Mouse (Mus musculus) cortical plate, adult 2 months (tissue): ENCODE data around the gene Tmem243. TPM values are rescaled to one million over a fixed set of nuclear protein-coding genes. Genes with fewer than 3 reads are reported as not detected.

Experiments used
- H3K27ac ChIP-seq: fragments of 200-500 bp; 2 replicates; pipeline ENCODE4 v1.5.1; 2012; ENCODE audit warnings: low read length, control low read depth, inconsistent platforms; ENCODE audit not compliant: insufficient read depth
- H3K4me1 ChIP-seq: fragments of 200-500 bp; 2 replicates; pipeline ENCODE4 v1.6.1; 2011; ENCODE audit warnings: low read length; ENCODE audit not compliant: control insufficient read depth, insufficient read depth
- H3K4me3 ChIP-seq: fragments of 200-500 bp; 2 replicates; pipeline ENCODE4 v1.5.1; 2011; ENCODE audit warnings: mild to moderate bottlenecking, low read length, control low read depth; ENCODE audit not compliant: insufficient read depth
- CTCF ChIP-seq: fragments of 200-500 bp; IDR thresholded peaks from 2 replicates; pipeline ENCODE4 v1.5.1; 2011; ENCODE audit warnings: mild to moderate bottlenecking, control low read depth, low read length; ENCODE audit not compliant: insufficient read depth; ENCODE audit errors: extremely low read depth
- POLR2A ChIP-seq: fragments of 200-500 bp; IDR thresholded peaks from 2 replicates; pipeline ENCODE4 v1.6.1; 2011; ENCODE audit warnings: mild to moderate bottlenecking, low read length, control low read depth; ENCODE audit not compliant: insufficient read depth; ENCODE audit errors: extremely low read depth
- polyA plus RNA-seq: library from polyadenylated mRNA; depleted of rRNA; stranded (reverse); fragments of >200 nt; gene quantifications from 2 replicates; pipeline ENCODE4 v1.2.3, GENCODE M21; 2012

Gene Tmem243
- polyA plus RNA-seq, 1 experiment: 22.7 TPM

GRCm38 (mm10) chr5:9106806-9107205, 6.3 kb downstream of the Tmem243 start:
- TF ChIP-seq CTCF (no peak), POLR2A (no peak)
- H3K4me1 ChIP-seq: peaks cover 5% of the 10 kb centered on the region; the same call in 1 of the 2 replicates
- no peak overlapping the region for H3K4me3 ChIP-seq
- peak overlapping the region; percentile 76; the same call in 1 of the 2 replicates for H3K27ac ChIP-seq

- H3K4me3 ChIP-seq: no peak overlapping the region
- peaks cover 5% of the 10 kb centered on the region; the same call in 1 of the 2 replicates for H3K4me1 ChIP-seq
- TF ChIP-seq CTCF: no peak
- no peak for TF ChIP-seq POLR2A
- H3K27ac ChIP-seq: no peak overlapping the region
Observed at GRCm38 (mm10) chr5:9107296-9108089, 7.0 kb downstream of the Tmem243 start.

- Histone ChIP-seq H3K4me3 (no peak overlapping the region), H3K27ac (no peak overlapping the region)
- TF ChIP-seq POLR2A: no peak
- no peak for TF ChIP-seq CTCF
Observed at GRCm38 (mm10) chr5:9108490-9108889, 8.0 kb downstream of the Tmem243 start.

GRCm38 (mm10) chr5:9109582-9109981, 9.1 kb downstream of the Tmem243 start:
- Histone ChIP-seq H3K4me1 (peaks cover 8% of the 10 kb centered on the region; the same call in 1 of the 2 replicates), H3K4me3 (no peak overlapping the region), H3K27ac (no peak overlapping the region)
- TF ChIP-seq POLR2A (no peak), CTCF (no peak)

More at GRCm38 (mm10) chr5:9108490-9108889, 8.0 kb downstream of the Tmem243 start:
- peaks cover 7% of the 10 kb centered on the region; the same call in 1 of the 2 replicates for H3K4me1 ChIP-seq

- H3K4me3 ChIP-seq: no peak overlapping the region
- H3K27ac ChIP-seq: no peak overlapping the region
- TF ChIP-seq CTCF (no peak), POLR2A (no peak)
- H3K4me1 ChIP-seq: peaks cover 8% of the 10 kb centered on the region; the same call in 1 of the 2 replicates
Observed at GRCm38 (mm10) chr5:9111285-9111684, 10.8 kb downstream of the Tmem243 start.

- Histone ChIP-seq H3K4me1 (peaks cover 8% of the 10 kb centered on the region; the same call in 1 of the 2 replicates), H3K4me3 (no peak overlapping the region), H3K27ac (no peak overlapping the region)
- no peak for TF ChIP-seq POLR2A
- peak; percentile 84 for TF ChIP-seq CTCF
Observed at GRCm38 (mm10) chr5:9111759-9112158, 11.3 kb downstream of the Tmem243 start.

- Histone ChIP-seq H3K4me3 (no peak overlapping the region), H3K4me1 (peaks cover 5% of the 10 kb centered on the region; the same call in 1 of the 2 replicates), H3K27ac (no peak overlapping the region)
- TF ChIP-seq POLR2A: no peak
- TF ChIP-seq CTCF: no peak
Observed at GRCm38 (mm10) chr5:9114162-9114561, 13.7 kb downstream of the Tmem243 start.

- no peak for TF ChIP-seq CTCF
- Histone ChIP-seq H3K4me3 (no peak overlapping the region), H3K4me1 (no peaks in the 10 kb centered on the region), H3K27ac (no peak overlapping the region)
Observed at GRCm38 (mm10) chr5:9124134-9124533, 23.7 kb downstream of the Tmem243 start.

- TF ChIP-seq POLR2A (no peak), CTCF (no peak)
- Histone ChIP-seq H3K4me3 (no peak overlapping the region), H3K27ac (no peak overlapping the region), H3K4me1 (no peaks in the 10 kb centered on the region)
Observed at GRCm38 (mm10) chr5:9128566-9128965, 28.1 kb downstream of the Tmem243 start.

- TF ChIP-seq CTCF (no peak), POLR2A (no peak)
- Histone ChIP-seq H3K4me3 (no peak overlapping the region), H3K27ac (no peak overlapping the region), H3K4me1 (no peaks in the 10 kb centered on the region)
Observed at GRCm38 (mm10) chr5:9131786-9132185, 31.3 kb downstream of the Tmem243 start.
